Mouse (Mus musculus): ENCODE measurements around the gene Wnt5a.

The Wnt5a gene

GRCm38 (mm10) chr14:28509441-28510340 is 5.1 kb downstream of the Wnt5a start:
- DNase-seq, result no peak

DNA sequence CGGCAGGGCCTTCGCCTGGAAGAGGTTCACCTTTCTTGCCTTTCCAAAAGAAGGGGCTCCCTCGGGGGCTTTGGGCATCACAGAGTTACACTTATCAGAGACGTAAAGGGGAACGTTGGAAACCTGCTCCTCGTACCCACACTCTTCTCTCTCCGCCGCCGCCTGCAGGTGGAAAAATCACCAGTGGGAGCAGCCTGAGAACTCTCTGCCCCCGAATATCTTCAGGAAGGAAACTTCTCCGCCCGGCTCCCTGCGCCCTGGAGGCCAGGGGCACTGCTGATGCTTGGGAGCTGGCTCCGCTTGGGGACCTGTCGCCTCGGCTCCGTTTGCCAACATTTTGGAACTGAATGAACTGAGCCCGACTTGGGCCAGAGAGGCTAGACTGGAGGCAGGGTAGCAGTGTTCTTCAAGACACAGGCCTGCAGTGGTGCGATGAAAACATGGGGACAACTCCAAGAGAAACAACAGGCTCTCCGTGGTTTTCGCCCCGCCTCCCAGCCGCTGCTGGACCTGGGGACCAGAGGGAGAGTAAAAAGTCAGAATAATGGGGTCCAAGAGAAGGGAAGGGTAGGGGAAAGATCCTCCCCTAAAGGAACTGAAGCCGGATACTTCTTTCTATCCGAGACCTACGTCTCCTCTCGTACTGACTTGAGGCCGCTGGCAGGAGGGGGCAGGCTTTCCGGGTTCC is 5.9 kb downstream of the Wnt5a start:
- DNase-seq, result no peak

DNA sequence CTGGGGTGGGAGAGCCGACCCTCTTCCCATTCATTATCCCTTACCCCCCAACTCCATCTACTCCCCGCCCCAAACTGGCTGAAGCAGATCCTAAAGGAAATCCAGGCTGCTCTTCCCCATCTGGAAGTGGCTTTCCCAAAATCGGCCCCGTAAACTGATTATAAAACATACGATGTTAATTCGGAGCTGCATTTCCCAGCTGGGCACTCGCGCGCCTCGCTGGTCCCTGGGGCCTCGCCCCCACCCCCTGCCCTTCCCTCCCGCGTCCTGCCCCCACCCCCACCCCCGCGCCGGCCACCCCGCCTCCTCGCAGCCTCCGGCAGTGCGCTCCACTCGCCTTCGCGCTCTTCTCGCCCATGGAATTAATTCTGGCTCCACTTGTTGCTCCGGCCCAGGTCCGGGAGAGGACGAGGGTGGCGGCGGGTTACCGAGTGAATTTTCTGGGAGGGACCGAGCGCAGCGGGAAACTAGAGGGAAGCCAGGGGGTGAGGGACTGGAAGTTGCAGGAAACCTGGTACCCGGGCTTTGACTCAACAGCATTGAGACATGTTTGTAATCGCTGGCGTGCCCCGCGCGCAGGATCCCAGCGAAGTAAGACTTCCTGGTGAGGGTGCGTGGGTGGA is 6.6 kb downstream of the Wnt5a start:
- DNase-seq, result no peak

- DNase-seq, result no peak
Measured at GRCm38 (mm10) chr14:28512805-28513590, 8.4 kb downstream of the Wnt5a start.

GRCm38 (mm10) chr14:28514171-28514570 is 9.6 kb downstream of the Wnt5a start:
- DNase-seq, result no peak

DNA sequence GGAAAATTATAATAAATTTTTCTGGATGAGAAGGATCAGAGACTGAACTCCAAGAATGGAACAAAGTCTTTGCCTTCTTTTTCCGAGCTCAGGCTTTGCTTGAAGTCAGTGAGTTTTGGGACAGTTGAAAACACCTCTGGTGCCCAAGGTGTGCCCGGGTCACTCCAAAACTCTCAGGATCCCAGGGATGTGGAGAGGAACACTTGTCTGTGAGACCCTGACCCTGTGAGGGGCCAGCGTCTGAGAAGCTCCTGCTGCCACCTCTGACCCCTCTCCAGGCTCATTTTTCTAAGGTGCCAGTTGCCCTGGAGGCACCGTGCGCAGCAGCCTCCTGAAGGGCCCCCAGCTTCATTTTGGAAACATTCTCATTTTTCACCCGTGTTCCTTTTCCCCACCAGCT is 10.8 kb downstream of the Wnt5a start:
- no peak for DNase-seq

DNA sequence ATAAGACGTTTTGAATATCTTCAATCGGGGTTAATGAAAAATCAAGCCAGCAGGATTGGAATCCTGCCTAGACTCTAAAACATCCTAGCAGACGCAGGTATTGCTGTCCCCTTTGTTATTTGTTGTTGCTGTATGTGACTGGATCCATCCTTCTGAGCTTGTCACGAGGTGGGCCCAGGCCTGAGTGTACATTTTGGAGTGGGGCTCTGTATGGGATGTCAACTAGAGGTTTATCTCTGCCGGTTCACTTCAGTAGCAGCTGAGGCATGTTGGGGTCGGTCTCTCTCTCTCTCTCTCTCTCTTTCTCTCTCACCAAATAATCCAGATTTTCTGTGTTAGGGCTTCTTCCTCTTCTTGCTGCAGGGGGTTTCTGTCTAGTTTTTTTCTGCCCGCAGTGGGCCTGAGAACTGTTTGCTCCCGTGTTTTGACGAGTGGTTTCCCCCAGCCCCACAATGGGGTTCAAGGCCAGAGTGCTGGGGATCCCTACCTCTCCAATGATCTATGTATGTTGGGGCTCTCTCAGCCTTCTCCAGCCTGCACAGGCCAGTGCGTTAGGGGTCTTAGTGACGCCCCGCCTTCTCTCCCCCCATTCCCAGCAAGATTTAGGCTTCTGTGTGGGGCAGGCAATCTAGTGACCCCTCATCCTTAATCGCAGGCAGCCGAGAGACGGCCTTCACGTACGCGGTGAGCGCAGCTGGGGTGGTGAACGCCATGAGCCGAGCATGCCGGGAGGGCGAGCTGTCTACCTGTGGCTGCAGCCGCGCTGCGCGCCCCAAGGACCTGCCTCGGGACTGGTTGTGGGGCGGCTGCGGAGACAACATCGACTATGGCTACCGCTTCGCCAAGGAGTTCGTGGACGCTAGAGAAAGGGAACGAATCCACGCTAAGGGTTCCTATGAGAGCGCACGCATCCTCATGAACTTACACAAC is 13.3 kb downstream of the Wnt5a start:
- no peak for DNase-seq

- DNase-seq, result no peak
Measured at GRCm38 (mm10) chr14:28521106-28521505, 16.6 kb downstream of the Wnt5a start.

GRCm38 (mm10) chr14:28522611-28523010 is 18.1 kb downstream of the Wnt5a start:
- no peak for DNase-seq

DNA sequence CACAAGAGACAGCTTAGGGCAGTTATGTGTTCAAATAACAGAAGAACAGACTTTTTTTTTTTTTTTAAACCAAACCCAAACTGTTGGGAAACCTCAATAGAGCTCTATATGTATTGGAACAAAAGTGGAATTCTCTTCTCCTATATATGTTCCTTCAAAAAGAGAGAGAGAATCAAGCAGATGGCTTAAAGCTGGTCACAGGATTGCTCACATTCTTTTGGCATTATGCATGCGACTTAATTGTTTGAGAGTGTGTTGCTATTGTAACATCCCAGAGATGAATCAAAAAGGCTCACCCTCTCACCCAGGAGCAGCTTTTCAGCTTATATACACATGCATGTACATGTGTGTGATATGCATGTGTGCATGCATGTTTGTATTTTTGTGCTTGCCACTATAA is 21.0 kb downstream of the Wnt5a start:
- DNase-seq, result no peak

- DNase-seq, result no peak
Measured at GRCm38 (mm10) chr14:28528151-28528685, 23.7 kb downstream of the Wnt5a start.

- DNase-seq, result no peak
Measured at GRCm38 (mm10) chr14:28531531-28531930, 27.0 kb downstream of the Wnt5a start.

GRCm38 (mm10) chr14:28532943-28533342 is 28.4 kb downstream of the Wnt5a start:
- no peak for DNase-seq

- DNase-seq, result no peak
Measured at GRCm38 (mm10) chr14:28533876-28534275, 29.3 kb downstream of the Wnt5a start.

DNA sequence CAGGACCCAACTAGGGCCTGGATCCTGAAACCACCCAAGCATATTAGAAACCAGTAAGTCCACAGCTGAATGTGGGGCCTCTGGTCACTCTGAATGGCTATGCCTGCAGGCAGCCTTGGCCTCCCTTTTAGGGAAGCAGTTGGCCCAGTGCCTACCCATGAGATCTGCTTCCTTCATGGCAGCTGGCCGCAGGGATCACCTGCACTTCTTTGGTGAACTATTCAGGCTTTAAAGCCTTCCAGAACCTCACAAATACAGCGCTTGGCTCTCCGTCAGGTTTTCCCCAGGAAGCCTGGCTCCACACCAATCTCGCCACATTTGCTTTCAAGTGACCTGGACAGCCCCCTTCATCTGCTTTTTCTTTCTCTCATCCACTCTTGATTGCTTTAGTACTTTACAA is 31.3 kb downstream of the Wnt5a start:
- no peak for DNase-seq

DNA sequence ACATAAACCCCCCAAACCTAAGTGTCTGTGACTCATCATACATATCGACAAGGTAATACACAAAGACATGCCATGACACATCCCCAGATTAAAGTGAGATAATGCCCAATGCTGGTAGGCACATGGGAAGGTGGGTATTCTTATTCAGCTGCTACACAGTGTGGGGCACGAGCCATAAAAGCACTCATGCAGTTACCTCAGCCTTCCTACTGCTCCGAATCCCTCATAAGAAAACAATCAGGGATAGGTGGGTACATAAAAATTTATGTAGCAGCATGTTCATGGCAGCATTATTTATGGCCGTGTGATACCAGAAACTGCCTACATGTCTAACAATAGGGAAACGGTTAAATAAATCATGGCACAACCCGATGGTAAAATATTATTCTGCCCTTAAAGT is 35.0 kb downstream of the Wnt5a start:
- DNase-seq, result no peak

DNA sequence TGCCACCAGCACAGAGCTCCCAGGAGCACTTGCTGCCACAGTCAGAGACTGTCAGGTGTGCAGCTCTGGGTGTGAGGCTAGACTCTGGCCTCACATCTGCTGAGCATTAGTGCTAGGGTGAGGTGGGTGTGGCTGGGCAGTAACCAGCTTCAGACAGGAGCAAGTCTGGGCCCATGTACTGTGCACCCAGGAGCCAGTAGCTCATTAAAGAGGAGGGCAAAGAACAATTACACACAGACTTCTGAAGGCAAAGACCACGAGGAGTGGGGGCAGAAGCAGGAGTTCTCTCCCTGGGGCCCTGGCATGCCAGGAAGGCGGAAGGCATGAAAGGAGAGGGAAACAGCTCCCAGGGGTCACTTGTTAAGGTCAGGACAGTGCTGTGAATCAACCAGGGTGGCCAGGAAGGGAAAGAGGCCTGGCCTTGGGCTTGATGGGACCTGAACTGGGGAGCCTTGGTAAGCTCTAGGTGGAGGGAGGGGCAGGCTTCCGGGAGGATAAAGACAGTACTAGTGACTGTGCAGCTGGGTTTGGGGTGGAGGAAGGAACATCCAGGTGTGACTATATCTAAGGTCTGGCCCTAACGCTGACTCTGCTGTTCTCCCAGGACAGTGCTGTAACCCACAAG is 37.7 kb downstream of the Wnt5a start:
- DNase-seq, result no peak

GRCm38 (mm10) chr14:28561861-28562260 is 57.3 kb downstream of the Wnt5a start:
- no peak for DNase-seq
